Mouse (Mus musculus) MEL (cell line): ENCODE results near the gene Flcn.

Experiments used
- CTCF ChIP-seq, 3 experiments: IDR thresholded peaks in 2 of 3; conservative IDR thresholded peaks in 1 of 3; 2 replicates each; pipeline ENCODE4 v1.5.1; 2011 to 2012; ENCODE audit warnings: low read length in 3 of 3, low read depth in 2 of 3, mild to moderate bottlenecking in 2 of 3, improper control_type of control experiment in 1 of 3, inconsistent platforms in 1 of 3, mixed read lengths in 1 of 3, moderate library complexity in 1 of 3; ENCODE audit not compliant: control insufficient read depth in 1 of 3, insufficient read depth in 1 of 3, poor library complexity in 1 of 3, severe bottlenecking in 1 of 3
- EP300 ChIP-seq, 2 experiments: IDR thresholded peaks; 2 replicates each; pipeline ENCODE4 v1.6.1; 2011; ENCODE audit warnings: improper control_type of control experiment in 2 of 2, low read length in 2 of 2, low read depth in 1 of 2, mild to moderate bottlenecking in 1 of 2
- GATA1 ChIP-seq: IDR thresholded peaks from 2 replicates; pipeline ENCODE4 v1.6.1; 2011; ENCODE audit warnings: low read depth, low read length, improper control_type of control experiment
- MYB ChIP-seq: IDR thresholded peaks from 2 replicates; pipeline ENCODE4 v1.6.1; 2011; ENCODE audit warnings: mild to moderate bottlenecking, low read depth, low read length, improper control_type of control experiment

DNA sequence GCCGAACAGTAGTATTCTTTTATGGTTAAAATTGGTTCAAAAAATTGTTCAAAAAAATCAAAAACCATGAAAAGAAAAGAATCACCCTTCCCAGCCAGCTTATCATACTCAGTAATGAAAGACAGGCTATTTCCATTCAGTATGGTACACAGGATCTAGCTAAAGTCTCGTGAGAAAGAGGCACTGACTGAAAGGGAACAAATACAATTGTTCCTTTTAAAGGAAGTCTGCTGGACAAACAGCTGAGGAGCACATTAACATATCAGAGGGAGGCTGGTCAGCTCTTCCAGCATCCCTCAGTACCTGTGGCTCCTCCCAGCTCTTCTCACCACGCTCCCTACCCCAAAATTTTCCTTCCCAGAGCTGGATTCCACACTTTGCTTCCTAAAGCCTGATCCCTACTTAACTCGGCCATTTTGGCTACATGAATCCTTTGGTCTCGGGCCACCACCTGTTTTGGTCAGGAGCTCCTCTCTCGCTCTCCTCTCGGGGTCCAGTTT, 27.7 kb downstream of the Flcn start:
- TF ChIP-seq CTCF (IDR thresholded peaks at IDR 0.05 in 2 of 3, conservative IDR thresholded peaks at IDR 0.05 in 1 of 3; ENCODE audit: control insufficient read depth in 1 of 3, insufficient read depth in 1 of 3, low read depth in 2 of 3, low read length in 3 of 3, poor library complexity in 1 of 3, severe bottlenecking in 1 of 3) (no peak), EP300 (IDR thresholded peaks at IDR 0.05; ENCODE audit: low read depth in 1 of 2, low read length in 2 of 2) (no peak), GATA1 (no peak), MYB (no peak)
